In genomic region chr2:73466481-73466880, GRCm38 (mm10) we compare ENCODE assay signal across 19 mouse cellular contexts.
A peak's percentile ranks its signal among the peaks of the same experiment; 100 is the strongest.
DNase-seq lines count a peak whose midpoint lies in the region; TF ChIP-seq lines count a peak whose summit lies in the region.
"Had no signal": no experiment of that assay in that cellular context is flagged by ENCODE, and none has a peak within 500 bp of the region (broad histone marks: within the 10 kb centered on the region; RNA-seq: fewer than 3 reads in every experiment).

No protein-coding gene starts in this region.

- no peak for TF ChIP-seq RAD21 in CH12.LX (IDR thresholded peaks at IDR 0.05; ENCODE audit: low read depth, low read length)

- H3K9ac ChIP-seq in CH12.LX (ENCODE audit: insufficient read depth, low read depth), result no peak overlapping the region
- H3K9ac ChIP-seq: embryonic facial prominence, embryonic 13.5 days; embryonic facial prominence, embryonic 15.5 days; forebrain, embryonic 12.5 days had no signal

- no peak overlapping the region for H3K4me2 ChIP-seq in CH12.LX (ENCODE audit: insufficient read depth, low read depth, poor library complexity, severe bottlenecking)
- H3K4me2 ChIP-seq: embryonic facial prominence, embryonic 13.5 days; embryonic facial prominence, embryonic 15.5 days; forebrain, embryonic 12.5 days had no signal

- dilution Hi-C loops in CH12.LX (cut with MboI; ENCODE audit: extremely low pct_ligation_motif_present, extremely low pct_unique_long_range_greater_than_20kb, low sequenced_read_pairs), result no loop called here

- H3K4me1 ChIP-seq in CH12.LX (ENCODE audit: control insufficient read depth in 1 of 2, insufficient read depth in 2 of 2), result peaks cover 26 to 94% of the 10 kb centered on the region in 2 experiments
- H3K4me1 ChIP-seq: forebrain, embryonic 10.5 days had no signal

- in situ Hi-C loops in CH12.LX (cut with MboI; ENCODE audit: low pct_ligation_motif_present, low pct_unique_long_range_greater_than_20kb, low sequenced_read_pairs), result no loop called here

- H3K36me3 ChIP-seq in CH12.LX (replicated peaks in 1 of 2; ENCODE audit: control insufficient read depth in 1 of 2, insufficient read depth in 1 of 2, low read length in 1 of 2), result peaks cover 6 to 42% of the 10 kb centered on the region in 2 experiments
- H3K36me3 ChIP-seq: embryonic facial prominence, embryonic 15.5 days; forebrain, embryonic 10.5 days; forebrain, embryonic 12.5 days had no signal

- TF ChIP-seq POLR2A in CH12.LX (IDR thresholded peaks at IDR 0.05; ENCODE audit: low read depth, low read length), result no peak

- H3K4me3 ChIP-seq in gastrocnemius, adult 2 months, result no peak overlapping the region
- no peak overlapping the region for H3K4me3 ChIP-seq in CH12.LX (replicated peaks in 1 of 3; ENCODE audit: low read depth in 2 of 3, low read length in 2 of 3, poor library complexity in 1 of 3)
- H3K4me3 ChIP-seq: embryonic facial prominence, embryonic 13.5 days; embryonic facial prominence, embryonic 15.5 days; erythroblast, embryonic 14.5 days; forebrain, embryonic 10.5 days; forebrain, embryonic 12.5 days had no signal

- intact Hi-C loops in gastrocnemius, adult 2 months (cut with DNase I), result no loop called here

- TF ChIP-seq CTCF in gastrocnemius, adult 2 months (IDR thresholded peaks at IDR 0.05), result no peak
- TF ChIP-seq CTCF in CH12.LX (conservative IDR thresholded peaks at IDR 0.05 in 1 of 2, IDR thresholded peaks at IDR 0.05 in 1 of 2; ENCODE audit: low read depth in 2 of 2, low read length in 2 of 2), result no peak

- no peaks in the 10 kb centered on the region for H3K27me3 ChIP-seq in CH12.LX (replicated peaks)
- H3K27me3 ChIP-seq: embryonic facial prominence, embryonic 13.5 days; embryonic facial prominence, embryonic 15.5 days; forebrain, embryonic 12.5 days had no signal

- H3K9me3 ChIP-seq in CH12.LX (replicated peaks; ENCODE audit: low read length), result no peaks in the 10 kb centered on the region
- H3K9me3 ChIP-seq: embryonic facial prominence, embryonic 13.5 days; embryonic facial prominence, embryonic 15.5 days; forebrain, embryonic 10.5 days; forebrain, embryonic 12.5 days had no signal

- H3K27ac ChIP-seq in gastrocnemius, adult 2 months, result 0 out of 2 replicates have a peak overlapping the region, but pooled peaks have one; percentile 35
- peak overlapping the region; percentile 15; the same call in 1 of the 2 replicates for H3K27ac ChIP-seq in CH12.LX (ENCODE audit: insufficient read depth, low read depth)
- H3K27ac ChIP-seq: embryonic facial prominence, embryonic 13.5 days; embryonic facial prominence, embryonic 15.5 days; forebrain, embryonic 10.5 days; forebrain, embryonic 12.5 days had no signal

- H3K79me2 ChIP-seq in CH12.LX (replicated peaks; ENCODE audit: control insufficient read depth, extremely low read depth, insufficient read depth, poor library complexity, severe bottlenecking), result peaks cover 69% of the 10 kb centered on the region

- TF ChIP-seq EP300 in CH12.LX (IDR thresholded peaks at IDR 0.05; ENCODE audit: low read length), result no peak

- DNase-seq in cerebellum, postnatal 10 days, result peak; percentile 31 to 55
- DNase-seq in cerebellum, adult 18-20 months, result no peak
- DNase-seq in gastrocnemius, adult 2 months, result no peak
- DNase-seq in gastrocnemius, adult 8-10 months (ENCODE audit: low spot score in 2 of 2), result no peak
- no peak for DNase-seq in CH12.LX (ENCODE audit: extremely low read depth)
- DNase-seq in induced T-regulatory cell, adult 2 months (ENCODE audit: low read depth), result peak; percentile 64
- no peak for DNase-seq in right cerebral cortex, postnatal 14 days
- DNase-seq: adrenal gland, adult 2 months; adrenal gland, postnatal 10 days; adrenal gland, postnatal 25 days; B cell, adult 2 months; cerebellum, adult 11-12 months; cerebellum, adult 8-10 months; cerebellum, adult 9-11 months had no signal

TF ChIP-seq in CH12.LX, 34 proteins besides CTCF, POLR2A, EP300 and RAD21:
- TF ChIP-seq ZC3H11A (IDR thresholded peaks at IDR 0.05; ENCODE audit: low read depth, low read length), result no peak
- TF ChIP-seq PAX5 (IDR thresholded peaks at IDR 0.05; ENCODE audit: low read length), result no peak
- no peak for TF ChIP-seq GABPA (IDR thresholded peaks at IDR 0.05; ENCODE audit: insufficient replicate concordance, low read depth, low read length)

Comparison
In these comparisons a context has a peak if more than half of its experiments do, and no peak if none do; other contexts are left out.
1. DNase-seq: peak in cerebellum, postnatal 10 days (2 of 2) and induced T-regulatory cell, adult 2 months (single experiment); none in cerebellum, adult 18-20 months (0 of 2), gastrocnemius, adult 2 months (single experiment), gastrocnemius, adult 8-10 months (0 of 2), CH12.LX (single experiment) and right cerebral cortex, postnatal 14 days (single experiment).